Mouse (Mus musculus): ENCODE data around the gene Sult1c2. TPM values are rescaled to one million over a fixed set of nuclear protein-coding genes. Genes with fewer than 3 reads are reported as not detected.
"Not testable (repeated sequence)": the region's sequence is repeated elsewhere in the genome, so short reads cannot be mapped to it uniquely, and the experiment has no call there.

The Sult1c2 gene
- polyA plus RNA-seq, 1 experiment from 2014 or later: not detected

GRCm38 (mm10) chr17:53833366-53833765 lies 12.8 kb downstream of the Sult1c2 start:
- no peak overlapping the region for H3K4me3 ChIP-seq (ENCODE audit: low read length)
- no peaks in the 10 kb centered on the region for H3K4me1 ChIP-seq (replicated peaks; ENCODE audit: control insufficient read depth, insufficient read depth, low read length)
- H3K27me3 ChIP-seq (ENCODE audit: control insufficient read depth, insufficient read depth, low read depth, low read length): no peaks in the 10 kb centered on the region
- H3K27ac ChIP-seq (ENCODE audit: low read length): no peak overlapping the region
- 52% methylated on average over 3 of the region's 3 CpGs for WGBS
- no peaks in the 10 kb centered on the region for H3K36me3 ChIP-seq (ENCODE audit: control insufficient read depth, insufficient read depth, low read length)
- no peaks in the 10 kb centered on the region for H3K9me3 ChIP-seq (ENCODE audit: control insufficient read depth, low read length)
- no peak overlapping the region for H3K4me2 ChIP-seq (ENCODE audit: low read depth, low read length)
- no peak for ATAC-seq (ENCODE audit: low read depth)
- no peak overlapping the region for H3K9ac ChIP-seq (ENCODE audit: low read length)

GRCm38 (mm10) chr17:53803974-53804373 lies 42.2 kb downstream of the Sult1c2 start:
- H3K27ac ChIP-seq (ENCODE audit: low read length); ATAC-seq (ENCODE audit: low read depth); H3K4me3 ChIP-seq (ENCODE audit: low read length); H3K4me2 ChIP-seq (ENCODE audit: low read depth, low read length); H3K9me3 ChIP-seq (ENCODE audit: control insufficient read depth, low read length); H3K27me3 ChIP-seq (ENCODE audit: control insufficient read depth, insufficient read depth, low read depth, low read length); H3K9ac ChIP-seq (ENCODE audit: low read length); H3K36me3 ChIP-seq (ENCODE audit: control insufficient read depth, insufficient read depth, low read length); H3K4me1 ChIP-seq (replicated peaks; ENCODE audit: control insufficient read depth, insufficient read depth, low read length): not testable (repeated sequence)
- WGBS: 79% methylated on average over 16 of the region's 16 CpGs

- H3K36me3 ChIP-seq (ENCODE audit: control insufficient read depth, insufficient read depth, low read length): no peaks in the 10 kb centered on the region
- H3K9me3 ChIP-seq (ENCODE audit: control insufficient read depth, low read length): no peaks in the 10 kb centered on the region
- no peak for ATAC-seq (ENCODE audit: low read depth)
- no peaks in the 10 kb centered on the region for H3K27me3 ChIP-seq (ENCODE audit: control insufficient read depth, insufficient read depth, low read depth, low read length)
- H3K4me1 ChIP-seq (replicated peaks; ENCODE audit: control insufficient read depth, insufficient read depth, low read length): no peaks in the 10 kb centered on the region
- no peak overlapping the region for H3K27ac ChIP-seq (ENCODE audit: low read length)
- H3K4me3 ChIP-seq (ENCODE audit: low read length): no peak overlapping the region
- no peak overlapping the region for H3K4me2 ChIP-seq (ENCODE audit: low read depth, low read length)
- H3K9ac ChIP-seq (ENCODE audit: low read length): no peak overlapping the region
- WGBS: 70% methylated on average over 1 of the region's 1 CpGs
Observed at GRCm38 (mm10) chr17:53783381-53783780, 62.8 kb downstream of the Sult1c2 start.

Other genes starting within 250 kb of the Sult1c2 start
- 35.7 and 42.1 TPM in 2 replicates for gene Sgo1, start 157.0 kb downstream of the Sult1c2 start, polyA plus RNA-seq (2015; fragmentation: Nextera tagmentation; extraction: Ambion mirVana)
- not detected in 2 replicates for gene Sult1c1, start 144.3 kb upstream of the Sult1c2 start, polyA plus RNA-seq (2015; fragmentation: Nextera tagmentation; extraction: Ambion mirVana)